Mouse (Mus musculus) liver, adult 2 months (tissue): Measurements from ENCODE around the gene Pitpnb. TPM values are rescaled to one million over a fixed set of nuclear protein-coding genes. Genes with fewer than 3 reads are reported as not detected.

Experiments used
- DNase-seq: peaks from one replicate; pipeline ENCODE4 v3.0.0-alpha.2; 2011; ENCODE audit warnings: low read depth, low spot score; ENCODE audit errors: extremely low read depth
- H3K27ac ChIP-seq: fragments of 200-500 bp; replicated peaks from 2 replicates; pipeline ENCODE4 v1.5.1; 2012; ENCODE audit warnings: low read depth, mild to moderate bottlenecking, control low read depth, inconsistent platforms, low read length; ENCODE audit not compliant: insufficient read depth
- H3K27me3 ChIP-seq: fragments of 200-500 bp; 2 replicates; pipeline ENCODE4 v1.6.1; 2012; ENCODE audit warnings: mild to moderate bottlenecking, moderate library complexity, low read length, inconsistent platforms; ENCODE audit not compliant: control insufficient read depth, insufficient read depth
- H3K36me3 ChIP-seq: fragments of 200-500 bp; 2 replicates; pipeline ENCODE4 v1.6.1; 2012; ENCODE audit warnings: low read length, inconsistent platforms; ENCODE audit not compliant: control insufficient read depth, insufficient read depth
- H3K4me1 ChIP-seq: fragments of 200-500 bp; 2 replicates; pipeline ENCODE4 v1.6.1; 2011; ENCODE audit warnings: low read length; ENCODE audit not compliant: control insufficient read depth, insufficient read depth
- H3K4me3 ChIP-seq: fragments of 200-500 bp; 2 replicates; pipeline ENCODE4 v1.5.1; 2011; ENCODE audit warnings: low read depth, mild to moderate bottlenecking, control low read depth, low read length, moderate library complexity; ENCODE audit not compliant: insufficient read depth
- H3K79me2 ChIP-seq: fragments of 200-500 bp; 2 replicates; pipeline ENCODE4 v1.6.1; 2012; ENCODE audit warnings: inconsistent platforms, mild to moderate bottlenecking, low read length, moderate library complexity; ENCODE audit not compliant: control insufficient read depth, insufficient read depth
- H3K9ac ChIP-seq: fragments of 200-500 bp; 2 replicates; pipeline ENCODE4 v1.6.1; 2012; ENCODE audit warnings: low read depth, mild to moderate bottlenecking, control low read depth, inconsistent platforms, low read length
- CTCF ChIP-seq: fragments of 200-500 bp; IDR thresholded peaks from 2 replicates; pipeline ENCODE4 v1.5.1; 2011; ENCODE audit warnings: low read depth, low read length, control low read depth
- POLR2A ChIP-seq: fragments of 200-500 bp; IDR thresholded peaks from 2 replicates; pipeline ENCODE4 v1.6.1; 2011; ENCODE audit warnings: low read length, control low read depth; ENCODE audit not compliant: insufficient read depth; ENCODE audit errors: extremely low read depth
- WGBS: fragments of 180-500 bp; shearing (Covaris S2); methylation state at CpG from one replicate; pipeline ENCODE4 v1.1.7; 2018; 5-methylcytosine and 5-hydroxymethylcytosine counted together
- polyA plus RNA-seq: library from polyadenylated mRNA; depleted of rRNA; stranded (reverse); fragments of >200 nt; gene quantifications from 2 replicates; pipeline ENCODE4 v1.2.3, GENCODE M21; 2012
- total RNA-seq: library from RNA; depleted of rRNA; stranded (reverse); fragments of >200 nt; gene quantifications from 2 replicates; pipeline ENCODE4 v1.2.3, GENCODE M21; 2014

Gene Pitpnb
- total and polyA plus RNA-seq, 2 experiments, result 19.3 to 48.6 TPM

GRCm38 (mm10) chr5:111313833-111314232, 16.7 kb upstream of the Pitpnb start:
- WGBS, result 91% methylated on average over 9 of the region's 9 CpGs
- Histone ChIP-seq H3K27ac (no peak overlapping the region), H3K36me3 (no peaks in the 10 kb centered on the region), H3K4me3 (no peak overlapping the region), H3K79me2 (no peaks in the 10 kb centered on the region), H3K9ac (no peak overlapping the region), H3K27me3 (no peaks in the 10 kb centered on the region), H3K4me1 (no peaks in the 10 kb centered on the region)
- TF ChIP-seq POLR2A (no peak), CTCF (no peak)
- DNase-seq, result no peak

GRCm38 (mm10) chr5:111315061-111315460, 15.5 kb upstream of the Pitpnb start:
- no peaks in the 10 kb centered on the region for H3K27me3 ChIP-seq
- no peak overlapping the region for H3K27ac ChIP-seq
- no peak for TF ChIP-seq POLR2A
- no peak for TF ChIP-seq CTCF
- DNase-seq, result no peak
- 93% methylated on average over 6 of the region's 6 CpGs for WGBS
- no peaks in the 10 kb centered on the region for H3K4me1 ChIP-seq
- H3K79me2 ChIP-seq, result no peaks in the 10 kb centered on the region
- H3K4me3 ChIP-seq, result no peak overlapping the region
- no peak overlapping the region for H3K9ac ChIP-seq
- no peaks in the 10 kb centered on the region for H3K36me3 ChIP-seq

GRCm38 (mm10) chr5:111317526-111317925, 13.0 kb upstream of the Pitpnb start:
- no peak for DNase-seq
- Histone ChIP-seq H3K27ac (no peak overlapping the region), H3K27me3 (no peaks in the 10 kb centered on the region), H3K9ac (no peak overlapping the region), H3K79me2 (no peaks in the 10 kb centered on the region), H3K4me3 (no peak overlapping the region), H3K36me3 (no peaks in the 10 kb centered on the region), H3K4me1 (no peaks in the 10 kb centered on the region)
- WGBS, result 82% methylated on average over 3 of the region's 3 CpGs
- TF ChIP-seq CTCF (no peak), POLR2A (no peak)

- no peak for DNase-seq
- H3K27ac ChIP-seq, result no peak overlapping the region
- H3K4me1 ChIP-seq, result no peaks in the 10 kb centered on the region
- H3K27me3 ChIP-seq, result no peaks in the 10 kb centered on the region
- TF ChIP-seq POLR2A (no peak), CTCF (no peak)
- no peaks in the 10 kb centered on the region for H3K36me3 ChIP-seq
- no peak overlapping the region for H3K9ac ChIP-seq
- 74% methylated on average over 1 of the region's 1 CpGs for WGBS
- no peaks in the 10 kb centered on the region for H3K79me2 ChIP-seq
- H3K4me3 ChIP-seq, result no peak overlapping the region
Observed at GRCm38 (mm10) chr5:111318946-111319345, 11.6 kb upstream of the Pitpnb start.

GRCm38 (mm10) chr5:111325813-111326212, 4.8 kb upstream of the Pitpnb start:
- no peak for TF ChIP-seq POLR2A
- TF ChIP-seq CTCF, result no peak
- DNase-seq, result no peak

GRCm38 (mm10) chr5:111327420-111327819, 3.1 kb upstream of the Pitpnb start:
- H3K9ac ChIP-seq, result no peak overlapping the region
- 77% methylated on average over 7 of the region's 7 CpGs for WGBS
- peaks cover 5% of the 10 kb centered on the region for H3K4me1 ChIP-seq
- peaks cover 13% of the 10 kb centered on the region; the same call in 1 of the 2 replicates for H3K79me2 ChIP-seq
- TF ChIP-seq POLR2A (no peak), CTCF (no peak)
- no peak for DNase-seq
- H3K27me3 ChIP-seq, result no peaks in the 10 kb centered on the region
- H3K27ac ChIP-seq, result no peak overlapping the region
- H3K4me3 ChIP-seq, result no peak overlapping the region
- no peaks in the 10 kb centered on the region for H3K36me3 ChIP-seq

More at GRCm38 (mm10) chr5:111325813-111326212, 4.8 kb upstream of the Pitpnb start:
- no peaks in the 10 kb centered on the region for H3K27me3 ChIP-seq
- 8% methylated on average over 1 of the region's 1 CpGs for WGBS
- H3K79me2 ChIP-seq, result peaks cover 2% of the 10 kb centered on the region; the same call in 1 of the 2 replicates
- H3K36me3 ChIP-seq, result no peaks in the 10 kb centered on the region
- H3K4me1 ChIP-seq, result 0 out of 2 replicates have a peak, but pooled peaks cover 3% of the 10 kb centered on the region
- H3K9ac ChIP-seq, result no peak overlapping the region
- H3K27ac ChIP-seq, result no peak overlapping the region
- H3K4me3 ChIP-seq, result no peak overlapping the region
